Mouse (Mus musculus) cerebellum, adult 2 months (tissue): ENCODE measurements around the gene Prkcsh.

Source experiments
- CTCF ChIP-seq: fragments of 200-500 bp; IDR thresholded peaks from 2 replicates; pipeline ENCODE4 v1.5.1; 2011; ENCODE audit warnings: low read depth, mild to moderate bottlenecking, control low read depth, low read length, moderate library complexity, borderline replicate concordance; ENCODE audit not compliant: insufficient read depth
- POLR2A ChIP-seq: fragments of 200-500 bp; IDR thresholded peaks from 2 replicates; pipeline ENCODE4 v1.6.1; 2011; ENCODE audit warnings: low read length, control low read depth, borderline replicate concordance; ENCODE audit not compliant: insufficient read depth

GRCm38 (mm10) chr9:22001633-22002032 is 973 bp upstream of the Prkcsh start:
- TF ChIP-seq POLR2A (no peak), CTCF (no peak)
